Mouse (Mus musculus) myocyte (in vitro differentiated cells): ENCODE data around the gene Pdss2. TPM values are rescaled to one million over a fixed set of nuclear protein-coding genes. Genes with fewer than 3 reads are reported as not detected.

Experiments used
- H3K27me3 ChIP-seq: one replicate; pipeline ENCODE4 v1.6.1; 2011; ENCODE audit not compliant: control insufficient read depth, insufficient read depth, insufficient read length
- H3K36me3 ChIP-seq: one replicate; pipeline ENCODE4 v1.6.1; 2011; ENCODE audit not compliant: control insufficient read depth, insufficient read depth
- H3K4me2 ChIP-seq: one replicate; pipeline ENCODE4 v1.6.1; 2011; ENCODE audit warnings: low read depth, control low read depth
- H3K4me3 ChIP-seq: one replicate; pipeline ENCODE4 v1.5.1; 2011; ENCODE audit warnings: mild to moderate bottlenecking, control low read depth, moderate library complexity
- H3K79me2 ChIP-seq: one replicate; pipeline ENCODE4 v1.6.1; 2011; ENCODE audit not compliant: control insufficient read depth, insufficient read depth
- H3ac ChIP-seq: one replicate; pipeline ENCODE4 v1.6.1; 2011; ENCODE audit not compliant: control insufficient read depth, insufficient read length
- CEBPB ChIP-seq: IDR thresholded peaks from 2 replicates; pipeline ENCODE4 v1.6.1; 2011; ENCODE audit warnings: mild to moderate bottlenecking, moderate library complexity; ENCODE audit not compliant: poor library complexity, insufficient read depth, severe bottlenecking
- E2F4 ChIP-seq: IDR thresholded peaks from one replicate; pipeline ENCODE4 v1.6.1; 2011; ENCODE audit warnings: mild to moderate bottlenecking, control low read depth, moderate library complexity; ENCODE audit not compliant: insufficient read depth
- MAX ChIP-seq: IDR thresholded peaks from one replicate; pipeline ENCODE4 v1.6.1; 2011; ENCODE audit warnings: low read depth, mild to moderate bottlenecking, control low read depth
- MYOD1 ChIP-seq, 3 experiments: IDR thresholded peaks; one replicate each; pipeline ENCODE4 v1.6.1; 2011; ENCODE audit warnings: control low read depth in 2 of 3, low read depth in 2 of 3, mild to moderate bottlenecking in 2 of 3, moderate library complexity in 1 of 3; ENCODE audit not compliant: insufficient read length in 2 of 3, control insufficient read depth in 1 of 3
- MYOG ChIP-seq, 3 experiments: IDR thresholded peaks; one replicate each; pipeline ENCODE4 v1.6.1; 2011; ENCODE audit warnings: control low read depth in 2 of 3, low read depth in 2 of 3, mild to moderate bottlenecking in 2 of 3; ENCODE audit not compliant: insufficient read length in 2 of 3, control insufficient read depth in 1 of 3, insufficient read depth in 1 of 3
- POLR2A ChIP-seq: IDR thresholded peaks from one replicate; pipeline ENCODE4 v1.6.1; 2011; ENCODE audit warnings: low read depth, mild to moderate bottlenecking, control low read depth, moderate library complexity; ENCODE audit not compliant: insufficient read length
- POLR2AphosphoS2 ChIP-seq: IDR thresholded peaks from one replicate; pipeline ENCODE4 v1.6.1; 2011; ENCODE audit warnings: low read depth, control low read depth; ENCODE audit not compliant: insufficient read length
- REST ChIP-seq: IDR thresholded peaks from one replicate; pipeline ENCODE4 v1.6.1; 2011; ENCODE audit warnings: mild to moderate bottlenecking, control low read depth, moderate library complexity; ENCODE audit not compliant: insufficient read depth, insufficient read length
- SRF ChIP-seq: IDR thresholded peaks from one replicate; pipeline ENCODE4 v1.6.1; 2011; ENCODE audit warnings: low read depth; ENCODE audit not compliant: control insufficient read depth, insufficient read length
- TCF12 ChIP-seq: IDR thresholded peaks from one replicate; pipeline ENCODE4 v1.6.1; 2011; ENCODE audit warnings: mild to moderate bottlenecking, control low read depth; ENCODE audit not compliant: poor library complexity, insufficient read depth, severe bottlenecking
- TCF3 ChIP-seq: IDR thresholded peaks from one replicate; pipeline ENCODE4 v1.6.1; 2011; ENCODE audit warnings: low read depth, control low read depth; ENCODE audit not compliant: insufficient read length
- USF1 ChIP-seq: IDR thresholded peaks from one replicate; pipeline ENCODE4 v1.6.1; 2011; ENCODE audit warnings: low read depth, mild to moderate bottlenecking, control low read depth, moderate library complexity
- polyA plus RNA-seq: library from polyadenylated mRNA; unstranded; fragments of >200 nt; fragmentation: generic; extraction: Trizol; gene quantifications from one replicate; pipeline ENCODE4 v1.2.1, GENCODE M21; 2012; ENCODE audit warnings: missing spikeins

Pdss2 gene
- polyA plus RNA-seq, 1 experiment = 8.5 TPM

DNA sequence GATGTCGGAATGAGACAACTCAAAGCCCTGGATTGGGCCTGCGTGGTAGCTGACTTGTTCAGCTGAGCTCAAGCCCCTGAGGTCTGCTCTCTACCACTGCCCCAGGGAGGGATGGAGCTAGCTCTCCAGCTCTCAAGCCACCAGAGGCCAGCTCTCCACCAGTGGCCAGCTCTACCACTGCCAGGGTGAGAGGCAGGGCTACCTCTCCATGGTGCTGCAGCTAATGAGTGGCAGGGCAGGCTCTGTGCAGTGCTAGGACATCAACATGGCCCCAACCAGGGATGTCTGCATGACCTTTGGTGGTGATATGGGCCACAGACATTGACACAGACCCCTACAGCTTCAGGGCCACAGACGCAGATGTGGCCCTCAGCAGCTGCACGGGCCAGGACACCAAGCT, 144.6 kb downstream of the Pdss2 start:
- Histone ChIP-seq H3K4me2 (no peak overlapping the region), H3ac (no peak overlapping the region), H3K79me2 (no peaks in the 10 kb centered on the region), H3K36me3 (no peaks in the 10 kb centered on the region), H3K4me3 (no peak overlapping the region), H3K27me3 (no peaks in the 10 kb centered on the region)
- no peak for TF ChIP-seq POLR2AphosphoS2
- TF ChIP-seq E2F4 = no peak
- TF ChIP-seq MYOD1 (IDR thresholded peaks at IDR 0.05; ENCODE audit: control insufficient read depth in 1 of 3, insufficient read length in 2 of 3, low read depth in 2 of 3) = no peak
- TF ChIP-seq TCF12 = no peak
- no peak for TF ChIP-seq REST
- TF ChIP-seq MYOG (IDR thresholded peaks at IDR 0.05; ENCODE audit: control insufficient read depth in 1 of 3, insufficient read depth in 1 of 3, insufficient read length in 2 of 3, low read depth in 2 of 3) = no peak
- TF ChIP-seq USF1 = no peak
- TF ChIP-seq MAX = no peak
- TF ChIP-seq TCF3 = no peak
- TF ChIP-seq CEBPB = no peak
- TF ChIP-seq POLR2A = no peak

DNA sequence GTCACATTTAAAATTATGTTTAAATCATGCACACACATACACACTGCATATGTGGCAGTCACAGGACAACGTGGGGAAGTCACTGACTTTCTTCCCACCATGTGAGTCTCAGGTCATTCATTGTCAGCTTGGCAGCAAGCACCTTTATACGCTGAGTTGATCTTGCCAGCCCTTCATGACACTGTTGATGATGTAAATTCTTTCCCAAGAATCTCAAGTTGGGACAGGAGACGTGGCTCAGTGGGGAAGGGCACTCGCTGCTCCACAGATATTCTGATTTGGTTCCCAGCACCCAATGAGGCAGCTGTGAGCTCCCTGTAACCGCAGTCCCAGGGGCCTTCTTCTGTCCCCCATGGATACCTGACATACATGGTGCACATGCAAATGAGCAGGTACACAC, 147.3 kb downstream of the Pdss2 start:
- Histone ChIP-seq H3K36me3 (peaks cover 3% of the 10 kb centered on the region), H3K27me3 (no peaks in the 10 kb centered on the region), H3K4me3 (no peak overlapping the region), H3K79me2 (no peaks in the 10 kb centered on the region), H3ac (no peak overlapping the region), H3K4me2 (no peak overlapping the region)
- TF ChIP-seq MYOG (IDR thresholded peaks at IDR 0.05; ENCODE audit: control insufficient read depth in 1 of 3, insufficient read depth in 1 of 3, insufficient read length in 2 of 3, low read depth in 2 of 3) (no peak), MYOD1 (IDR thresholded peaks at IDR 0.05; ENCODE audit: control insufficient read depth in 1 of 3, insufficient read length in 2 of 3, low read depth in 2 of 3) (no peak), CEBPB (no peak), USF1 (no peak), MAX (no peak), REST (no peak), E2F4 (no peak), SRF (no peak)

DNA sequence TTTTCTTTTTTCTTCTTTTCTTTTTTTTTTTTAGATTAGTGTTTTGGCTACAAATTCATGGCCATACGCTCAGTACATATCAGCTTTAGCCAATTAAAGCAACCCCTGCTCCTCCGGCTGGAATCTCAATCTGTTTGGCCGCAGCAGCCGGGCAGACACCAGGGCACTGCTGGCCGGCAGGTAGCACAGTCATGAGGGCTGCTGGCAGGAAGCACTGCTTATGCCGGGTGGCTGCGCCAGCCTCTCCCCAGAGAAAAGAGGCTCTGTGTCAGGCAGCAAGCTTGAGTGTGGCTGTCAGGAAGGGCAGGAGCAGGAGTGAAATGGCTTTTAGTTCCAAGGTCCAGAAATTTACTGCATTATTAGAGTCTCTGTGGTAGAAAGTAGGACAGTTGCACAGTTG, 151.0 kb downstream of the Pdss2 start:
- H3K27me3 ChIP-seq = no peaks in the 10 kb centered on the region
- H3K4me2 ChIP-seq = no peak overlapping the region
- peaks cover 3% of the 10 kb centered on the region for H3K36me3 ChIP-seq
- no peaks in the 10 kb centered on the region for H3K79me2 ChIP-seq
- H3K4me3 ChIP-seq = no peak overlapping the region
- H3ac ChIP-seq = no peak overlapping the region
- no peak for TF ChIP-seq TCF3
- TF ChIP-seq CEBPB = no peak
- TF ChIP-seq POLR2AphosphoS2 = no peak
- TF ChIP-seq POLR2A = no peak
- no peak for TF ChIP-seq MAX

DNA sequence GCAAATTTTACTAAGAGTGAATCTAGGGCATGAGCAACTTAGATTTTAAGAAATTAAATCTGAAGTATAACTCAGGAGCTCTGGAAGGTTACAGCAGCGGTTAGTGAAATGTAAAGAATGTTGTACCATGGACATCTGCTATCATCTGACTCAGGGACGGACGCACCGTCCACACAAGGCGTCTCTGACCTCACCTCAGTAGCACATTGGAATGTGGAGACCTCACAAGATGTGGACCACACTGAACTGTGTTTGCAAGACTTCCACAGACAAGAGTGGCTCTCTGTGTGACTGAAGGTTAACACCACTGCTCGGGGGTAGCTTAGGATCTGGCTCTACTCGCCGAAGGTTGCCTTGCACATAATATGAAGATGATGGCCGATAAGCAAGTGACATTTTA, 151.7 kb downstream of the Pdss2 start:
- peaks cover 3% of the 10 kb centered on the region for H3K36me3 ChIP-seq
- H3ac ChIP-seq = no peak overlapping the region
- H3K4me2 ChIP-seq = no peak overlapping the region
- TF ChIP-seq POLR2AphosphoS2 (no peak), MYOD1 (IDR thresholded peaks at IDR 0.05; ENCODE audit: control insufficient read depth in 1 of 3, insufficient read length in 2 of 3, low read depth in 2 of 3) (no peak), REST (no peak), CEBPB (no peak), USF1 (no peak), E2F4 (no peak), TCF3 (no peak), SRF (no peak), TCF12 (no peak), MAX (no peak), POLR2A (no peak), MYOG (IDR thresholded peaks at IDR 0.05; ENCODE audit: control insufficient read depth in 1 of 3, insufficient read depth in 1 of 3, insufficient read length in 2 of 3, low read depth in 2 of 3) (no peak)
- H3K79me2 ChIP-seq = no peaks in the 10 kb centered on the region
- H3K27me3 ChIP-seq = no peaks in the 10 kb centered on the region
- no peak overlapping the region for H3K4me3 ChIP-seq

DNA sequence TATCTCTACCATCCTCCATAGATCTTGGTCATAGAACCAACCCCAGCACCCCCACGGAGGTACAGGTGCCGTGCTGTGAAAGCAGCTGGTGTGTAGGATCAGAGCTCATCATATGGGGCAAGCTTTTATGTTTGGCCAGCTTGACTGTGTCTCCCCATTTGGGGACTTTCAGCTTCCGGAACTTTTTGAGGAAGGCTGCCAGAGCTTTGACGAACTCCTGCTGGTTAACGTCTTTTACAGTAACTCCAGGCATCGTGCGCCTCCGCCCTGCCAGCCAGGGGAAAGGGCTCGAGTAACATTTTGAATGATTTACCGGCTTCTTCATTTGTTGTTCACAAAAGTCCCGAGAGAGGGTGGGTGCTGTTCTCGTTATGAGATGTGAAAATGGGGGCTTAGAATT, 152.4 kb downstream of the Pdss2 start:
- Histone ChIP-seq H3K27me3 (no peaks in the 10 kb centered on the region), H3K4me3 (no peak overlapping the region), H3K4me2 (no peak overlapping the region), H3K36me3 (peaks cover 3% of the 10 kb centered on the region), H3K79me2 (no peaks in the 10 kb centered on the region), H3ac (no peak overlapping the region)
- no peak for TF ChIP-seq MYOD1 (IDR thresholded peaks at IDR 0.05; ENCODE audit: control insufficient read depth in 1 of 3, insufficient read length in 2 of 3, low read depth in 2 of 3)
- no peak for TF ChIP-seq USF1
- TF ChIP-seq SRF = no peak
